Mouse (Mus musculus) liver, adult 2 months (tissue): Measurements from ENCODE around the gene Slc35e2. TPM values are rescaled to one million over a fixed set of nuclear protein-coding genes. Genes with fewer than 3 reads are reported as not detected.
A peak's percentile ranks its signal among the peaks of the same experiment; 100 is the strongest.
"Not testable (repeated sequence)": the region's sequence is repeated elsewhere in the genome, so short reads cannot be mapped to it uniquely, and the experiment has no call there.

Source experiments
- DNase-seq: peaks from one replicate; pipeline ENCODE4 v3.0.0-alpha.2; 2011; ENCODE audit warnings: low read depth, low spot score; ENCODE audit errors: extremely low read depth
- H3K27ac ChIP-seq: fragments of 200-500 bp; replicated peaks from 2 replicates; pipeline ENCODE4 v1.5.1; 2012; ENCODE audit warnings: low read depth, mild to moderate bottlenecking, control low read depth, inconsistent platforms, low read length; ENCODE audit not compliant: insufficient read depth
- H3K27me3 ChIP-seq: fragments of 200-500 bp; 2 replicates; pipeline ENCODE4 v1.6.1; 2012; ENCODE audit warnings: mild to moderate bottlenecking, moderate library complexity, low read length, inconsistent platforms; ENCODE audit not compliant: control insufficient read depth, insufficient read depth
- H3K36me3 ChIP-seq: fragments of 200-500 bp; 2 replicates; pipeline ENCODE4 v1.6.1; 2012; ENCODE audit warnings: low read length, inconsistent platforms; ENCODE audit not compliant: control insufficient read depth, insufficient read depth
- H3K4me1 ChIP-seq: fragments of 200-500 bp; 2 replicates; pipeline ENCODE4 v1.6.1; 2011; ENCODE audit warnings: low read length; ENCODE audit not compliant: control insufficient read depth, insufficient read depth
- H3K4me3 ChIP-seq: fragments of 200-500 bp; 2 replicates; pipeline ENCODE4 v1.5.1; 2011; ENCODE audit warnings: low read depth, mild to moderate bottlenecking, control low read depth, low read length, moderate library complexity; ENCODE audit not compliant: insufficient read depth
- H3K79me2 ChIP-seq: fragments of 200-500 bp; 2 replicates; pipeline ENCODE4 v1.6.1; 2012; ENCODE audit warnings: inconsistent platforms, mild to moderate bottlenecking, low read length, moderate library complexity; ENCODE audit not compliant: control insufficient read depth, insufficient read depth
- H3K9ac ChIP-seq: fragments of 200-500 bp; 2 replicates; pipeline ENCODE4 v1.6.1; 2012; ENCODE audit warnings: low read depth, mild to moderate bottlenecking, control low read depth, inconsistent platforms, low read length
- CTCF ChIP-seq: fragments of 200-500 bp; IDR thresholded peaks from 2 replicates; pipeline ENCODE4 v1.5.1; 2011; ENCODE audit warnings: low read depth, low read length, control low read depth
- POLR2A ChIP-seq: fragments of 200-500 bp; IDR thresholded peaks from 2 replicates; pipeline ENCODE4 v1.6.1; 2011; ENCODE audit warnings: low read length, control low read depth; ENCODE audit not compliant: insufficient read depth; ENCODE audit errors: extremely low read depth
- WGBS: fragments of 180-500 bp; shearing (Covaris S2); methylation state at CpG from one replicate; pipeline ENCODE4 v1.1.7; 2018; 5-methylcytosine and 5-hydroxymethylcytosine counted together
- polyA plus RNA-seq: library from polyadenylated mRNA; depleted of rRNA; stranded (reverse); fragments of >200 nt; gene quantifications from 2 replicates; pipeline ENCODE4 v1.2.3, GENCODE M21; 2012; rRNA removed
- total RNA-seq: library from RNA; depleted of rRNA; stranded (reverse); fragments of >200 nt; gene quantifications from 2 replicates; pipeline ENCODE4 v1.2.3, GENCODE M21; 2014; rRNA removed

Gene Slc35e2
- total and polyA plus RNA-seq, 2 experiments: 18.5 to 63.5 TPM

DNA sequence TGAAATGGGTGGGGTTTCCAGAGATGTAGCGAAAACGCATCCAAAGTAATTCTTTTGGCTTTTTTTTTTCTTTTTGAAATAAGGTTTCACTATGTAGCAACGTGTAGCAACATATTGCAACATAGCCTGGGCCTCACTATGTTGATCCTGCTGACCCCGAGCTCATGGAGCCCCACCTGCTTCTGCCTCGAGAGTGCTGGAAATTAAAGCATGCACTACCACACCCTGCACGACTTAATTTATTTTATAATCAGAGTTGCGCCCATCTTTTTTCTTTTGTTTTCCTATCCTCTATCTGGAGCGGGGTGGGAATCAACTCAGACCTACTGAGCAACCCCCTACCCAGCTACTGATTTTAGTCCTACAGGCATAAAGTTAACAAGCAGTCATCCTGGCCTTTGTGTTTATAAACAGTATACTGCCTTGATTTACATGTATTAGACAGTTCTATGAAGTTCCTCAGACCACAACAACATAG, 68.4 kb downstream of the Slc35e2 start:
- no peak overlapping the region for H3K9ac ChIP-seq
- H3K4me3 ChIP-seq: peak overlapping the region; percentile 69
- WGBS: under 1% methylated on average over 8 of the region's 8 CpGs
- DNase-seq: no peak
- H3K27me3 ChIP-seq: no peaks in the 10 kb centered on the region
- no peak overlapping the region for H3K27ac ChIP-seq
- no peak for TF ChIP-seq CTCF
- TF ChIP-seq POLR2A: no peak
- peaks cover 6% of the 10 kb centered on the region; the same call in 1 of the 2 replicates for H3K79me2 ChIP-seq
- no peaks in the 10 kb centered on the region for H3K36me3 ChIP-seq
- peaks cover 5% of the 10 kb centered on the region for H3K4me1 ChIP-seq

DNA sequence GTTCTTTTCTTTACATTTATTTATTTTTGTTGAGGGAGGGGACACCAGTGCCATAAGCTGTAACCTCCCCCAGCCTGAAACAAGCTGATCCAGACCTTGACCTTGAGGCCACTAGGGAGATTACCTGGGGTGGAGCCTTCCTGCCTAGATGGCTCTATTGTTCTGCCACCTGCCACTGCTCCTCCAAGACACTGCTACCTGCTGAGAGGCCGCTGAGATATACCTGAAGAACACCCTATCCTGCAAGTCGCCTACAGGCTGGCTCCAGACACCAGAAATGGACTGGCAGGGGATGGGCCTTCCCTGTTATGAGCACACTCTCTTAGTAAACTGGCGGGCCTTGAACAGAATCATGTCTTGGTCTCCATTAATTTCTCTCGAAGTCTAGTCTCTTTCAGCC, 69.0 kb downstream of the Slc35e2 start:
- not testable (repeated sequence) for DNase-seq, H3K27me3 ChIP-seq, H3K27ac ChIP-seq, H3K4me3 ChIP-seq, H3K9ac ChIP-seq, H3K79me2 ChIP-seq, H3K36me3 ChIP-seq, H3K4me1 ChIP-seq
- 90% methylated on average over 4 of the region's 4 CpGs for WGBS

DNA sequence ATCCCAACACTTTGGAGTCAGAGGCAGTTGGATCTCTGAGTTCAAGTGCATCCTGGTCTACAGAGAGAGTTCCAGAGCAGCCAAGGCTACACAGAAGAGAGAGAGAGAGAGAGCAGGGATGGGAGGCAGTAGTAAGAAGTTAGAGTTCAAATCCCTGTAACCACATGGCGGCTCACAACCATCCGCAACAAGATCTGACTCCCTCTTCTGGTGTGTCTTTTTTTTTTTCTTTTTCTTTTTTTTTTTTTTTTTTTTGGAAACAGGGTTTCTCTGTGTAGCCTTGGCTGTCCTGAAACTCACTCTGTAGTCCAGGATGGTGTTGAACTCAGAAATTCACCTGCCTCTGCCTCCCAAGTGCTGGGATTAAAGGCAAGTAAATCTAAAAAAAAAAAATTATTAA, 70.9 kb downstream of the Slc35e2 start:
- Histone ChIP-seq H3K27ac (no peak overlapping the region), H3K36me3 (no peaks in the 10 kb centered on the region), H3K27me3 (no peaks in the 10 kb centered on the region), H3K9ac (no peak overlapping the region), H3K4me1 (peaks cover 5% of the 10 kb centered on the region), H3K79me2 (peaks cover 6% of the 10 kb centered on the region; the same call in 1 of the 2 replicates), H3K4me3 (no peak overlapping the region)
- 65% methylated on average over 2 of the region's 2 CpGs for WGBS
- DNase-seq: no peak
- TF ChIP-seq CTCF (no peak), POLR2A (no peak)

Other genes with a start within 250 kb of the Slc35e2 start
- 13.8 and 18.3 TPM in 2 replicates for gene Prkcz, start 240.1 kb upstream of the Slc35e2 start, total RNA-seq
- gene Prkcz, start 240.1 kb upstream of the Slc35e2 start, polyA plus RNA-seq: 11.4 and 11.6 TPM in 2 replicates
- under 0.01 and 0.20 TPM in 2 replicates for gene Gabrd, start 203.3 kb upstream of the Slc35e2 start, total RNA-seq
- 0.04 and 0.11 TPM in 2 replicates for gene Gabrd, start 203.3 kb upstream of the Slc35e2 start, polyA plus RNA-seq
- 0.09 and 0.27 TPM in 2 replicates for gene Cfap74, start 192.2 kb upstream of the Slc35e2 start, total RNA-seq
- gene Cfap74, start 192.2 kb upstream of the Slc35e2 start, polyA plus RNA-seq: 0.06 TPM in 2 replicates
- gene Tmem52, start 132.3 kb upstream of the Slc35e2 start, total RNA-seq: not detected in 2 replicates
- not detected in 2 replicates for gene Tmem52, start 132.3 kb upstream of the Slc35e2 start, polyA plus RNA-seq
- gene Gnb1, start 110.1 kb upstream of the Slc35e2 start, total RNA-seq: 26.5 and 40.1 TPM in 2 replicates
- 140 and 143 TPM in 2 replicates for gene Gnb1, start 110.1 kb upstream of the Slc35e2 start, polyA plus RNA-seq
- 163 and 201 TPM in 2 replicates for gene Nadk, start 39.0 kb upstream of the Slc35e2 start, total RNA-seq
- gene Nadk, start 39.0 kb upstream of the Slc35e2 start, polyA plus RNA-seq: 196 and 218 TPM in 2 replicates
- gene Cdk11b, start 23.4 kb downstream of the Slc35e2 start, total RNA-seq: 8.5 and 11.2 TPM in 2 replicates
- 8.8 and 10.6 TPM in 2 replicates for gene Cdk11b, start 23.4 kb downstream of the Slc35e2 start, polyA plus RNA-seq
- not detected in 2 replicates for gene Gm10563, start 44.0 kb downstream of the Slc35e2 start, total RNA-seq
- not detected in 2 replicates for gene Gm10563, start 44.0 kb downstream of the Slc35e2 start, polyA plus RNA-seq
- 1.7 and 1.8 TPM in 2 replicates for gene Mmp23, start 52.0 kb downstream of the Slc35e2 start, total RNA-seq
- 2.7 and 3.0 TPM in 2 replicates for gene Mmp23, start 52.0 kb downstream of the Slc35e2 start, polyA plus RNA-seq
- gene Mib2, start 67.8 kb downstream of the Slc35e2 start, total RNA-seq: 16.4 and 19.0 TPM in 2 replicates
- 32.2 and 35.8 TPM in 2 replicates for gene Mib2, start 67.8 kb downstream of the Slc35e2 start, polyA plus RNA-seq
- 0.37 and 0.54 TPM in 2 replicates for gene Fndc10, start 92.9 kb downstream of the Slc35e2 start, total RNA-seq
- gene Fndc10, start 92.9 kb downstream of the Slc35e2 start, polyA plus RNA-seq: 0.77 and 1.2 TPM in 2 replicates
- 99.5 and 108 TPM in 2 replicates for gene Ssu72, start 103.4 kb downstream of the Slc35e2 start, total RNA-seq
- 78.8 and 79.3 TPM in 2 replicates for gene Ssu72, start 103.4 kb downstream of the Slc35e2 start, polyA plus RNA-seq
- gene Tmem240, start 133.4 kb downstream of the Slc35e2 start, total RNA-seq: under 0.01 and 0.20 TPM in 2 replicates
- gene Tmem240, start 133.4 kb downstream of the Slc35e2 start, polyA plus RNA-seq: 0.07 and 0.20 TPM in 2 replicates
- 54.5 and 71.8 TPM in 2 replicates for gene Atad3a, start 159.7 kb downstream of the Slc35e2 start, total RNA-seq
- gene Atad3a, start 159.7 kb downstream of the Slc35e2 start, polyA plus RNA-seq: 83.0 and 129 TPM in 2 replicates
- 0.46 and 0.47 TPM in 2 replicates for gene Vwa1, start 173.3 kb downstream of the Slc35e2 start, total RNA-seq
- gene Vwa1, start 173.3 kb downstream of the Slc35e2 start, polyA plus RNA-seq: 0.32 and 0.56 TPM in 2 replicates
- 0.74 and 0.87 TPM in 2 replicates for gene Tmem88b, start 184.5 kb downstream of the Slc35e2 start, total RNA-seq
- 1.3 and 1.9 TPM in 2 replicates for gene Tmem88b, start 184.5 kb downstream of the Slc35e2 start, polyA plus RNA-seq
- not detected in 2 replicates for gene Ankrd65, start 189.0 kb downstream of the Slc35e2 start, total RNA-seq
- not detected in 2 replicates for gene Ankrd65, start 189.0 kb downstream of the Slc35e2 start, polyA plus RNA-seq
- 72.4 and 73.0 TPM in 2 replicates for gene Mrpl20, start 201.5 kb downstream of the Slc35e2 start, total RNA-seq
- 29.7 and 37.4 TPM in 2 replicates for gene Mrpl20, start 201.5 kb downstream of the Slc35e2 start, polyA plus RNA-seq
- 54.9 and 56.1 TPM in 2 replicates for gene Ccnl2, start 211.1 kb downstream of the Slc35e2 start, total RNA-seq
- gene Ccnl2, start 211.1 kb downstream of the Slc35e2 start, polyA plus RNA-seq: 33.9 and 61.8 TPM in 2 replicates
- gene Aurkaip1, start 229.9 kb downstream of the Slc35e2 start, total RNA-seq: 140 and 151 TPM in 2 replicates
- gene Aurkaip1, start 229.9 kb downstream of the Slc35e2 start, polyA plus RNA-seq: 141 and 154 TPM in 2 replicates
- gene Mxra8, start 238.3 kb downstream of the Slc35e2 start, total RNA-seq: 7.5 and 8.8 TPM in 2 replicates
- 15.4 and 17.2 TPM in 2 replicates for gene Mxra8, start 238.3 kb downstream of the Slc35e2 start, polyA plus RNA-seq
- 40.5 and 44.6 TPM in 2 replicates for gene Dvl1, start 246.0 kb downstream of the Slc35e2 start, total RNA-seq
- 101 and 162 TPM in 2 replicates for gene Dvl1, start 246.0 kb downstream of the Slc35e2 start, polyA plus RNA-seq